Mouse (Mus musculus): ENCODE data around the gene Urb2. TPM values are rescaled to one million over a fixed set of nuclear protein-coding genes. Genes with fewer than 3 reads are reported as not detected.

The Urb2 gene
- polyA plus RNA-seq, 1 experiment from 2014 or later: 9.6 TPM

DNA sequence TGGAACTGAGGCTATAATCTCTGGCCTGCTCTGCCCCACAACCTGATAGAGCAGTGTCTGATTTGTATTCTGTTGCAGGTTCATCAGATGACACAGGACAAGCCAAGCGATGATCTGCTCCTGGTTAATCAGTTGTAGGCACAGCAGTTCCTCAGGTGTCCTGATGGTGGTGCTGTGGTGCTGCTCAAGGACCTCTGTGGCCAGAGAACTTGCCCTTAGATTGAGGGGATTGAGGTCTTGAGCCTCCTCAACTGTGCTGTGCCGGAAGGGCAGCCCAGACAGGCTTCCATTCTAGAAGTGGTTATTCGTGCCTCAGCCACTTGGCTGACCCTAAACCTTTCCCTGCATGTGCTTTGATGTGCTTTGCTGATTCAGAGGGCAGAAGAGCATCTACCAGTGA, 30.8 kb downstream of the Urb2 start:
- 0 out of 2 replicates have a peak, but pooled peaks have one; percentile 40 for ATAC-seq (replicated peaks; ENCODE audit: low FRiP score, low TSS enrichment, low read depth)
- H3K27ac ChIP-seq (ENCODE audit: low read depth): no peak overlapping the region
- 19% methylated on average over 3 of the region's 3 CpGs for WGBS

DNA sequence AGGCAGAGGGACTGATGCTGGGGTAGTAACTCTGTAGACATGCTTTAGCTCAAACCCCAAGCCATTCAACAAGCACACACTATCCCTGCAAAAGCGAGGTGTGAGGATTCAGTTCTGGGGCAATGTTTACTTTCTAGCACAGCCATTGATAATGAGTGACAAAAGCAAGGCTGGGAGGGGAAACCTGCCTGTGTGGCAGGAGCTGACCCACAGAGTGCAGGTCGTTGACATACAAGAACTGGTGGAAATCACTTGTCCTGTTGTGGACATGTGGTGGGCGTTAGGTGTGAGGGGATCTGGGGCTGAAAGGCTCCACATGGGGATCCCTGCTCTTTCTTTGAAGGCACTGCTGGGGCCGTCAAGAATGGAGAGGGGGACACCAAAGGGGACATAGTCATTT, 31.3 kb downstream of the Urb2 start:
- no peak overlapping the region for H3K27ac ChIP-seq (ENCODE audit: low read depth)
- ATAC-seq (replicated peaks; ENCODE audit: low FRiP score, low TSS enrichment, low read depth): no peak
- H3K36me3 ChIP-seq (ENCODE audit: control insufficient read depth, insufficient read depth, low read length): peaks cover 15% of the 10 kb centered on the region
- no peak overlapping the region for H3K4me3 ChIP-seq (ENCODE audit: low read depth, low read length)
- H3K9ac ChIP-seq (ENCODE audit: low read length): no peak overlapping the region
- H3K4me1 ChIP-seq (replicated peaks; ENCODE audit: control insufficient read depth, insufficient read depth, low read length): no peaks in the 10 kb centered on the region
- WGBS: 49% methylated on average over 4 of the region's 4 CpGs
- H3K9me3 ChIP-seq (ENCODE audit: control insufficient read depth, low read length): no peaks in the 10 kb centered on the region
- no peak overlapping the region for H3K4me2 ChIP-seq (ENCODE audit: low read length)
- H3K27me3 ChIP-seq (replicated peaks; ENCODE audit: control insufficient read depth, insufficient read depth, low read length): no peaks in the 10 kb centered on the region
- no peak for DNase-seq (ENCODE audit: low spot score)

More for the DNA sequence above, 30.8 kb downstream of the Urb2 start:
- Histone ChIP-seq H3K9ac (ENCODE audit: low read length) (no peak overlapping the region), H3K4me3 (ENCODE audit: low read depth, low read length) (no peak overlapping the region), H3K4me1 (replicated peaks; ENCODE audit: control insufficient read depth, insufficient read depth, low read length) (no peaks in the 10 kb centered on the region), H3K9me3 (ENCODE audit: control insufficient read depth, low read length) (no peaks in the 10 kb centered on the region), H3K36me3 (ENCODE audit: control insufficient read depth, insufficient read depth, low read length) (peaks cover 20% of the 10 kb centered on the region), H3K27me3 (replicated peaks; ENCODE audit: control insufficient read depth, insufficient read depth, low read length) (no peaks in the 10 kb centered on the region), H3K4me2 (ENCODE audit: low read length) (no peak overlapping the region)
- peak; percentile 86 for DNase-seq (ENCODE audit: low spot score)

DNA sequence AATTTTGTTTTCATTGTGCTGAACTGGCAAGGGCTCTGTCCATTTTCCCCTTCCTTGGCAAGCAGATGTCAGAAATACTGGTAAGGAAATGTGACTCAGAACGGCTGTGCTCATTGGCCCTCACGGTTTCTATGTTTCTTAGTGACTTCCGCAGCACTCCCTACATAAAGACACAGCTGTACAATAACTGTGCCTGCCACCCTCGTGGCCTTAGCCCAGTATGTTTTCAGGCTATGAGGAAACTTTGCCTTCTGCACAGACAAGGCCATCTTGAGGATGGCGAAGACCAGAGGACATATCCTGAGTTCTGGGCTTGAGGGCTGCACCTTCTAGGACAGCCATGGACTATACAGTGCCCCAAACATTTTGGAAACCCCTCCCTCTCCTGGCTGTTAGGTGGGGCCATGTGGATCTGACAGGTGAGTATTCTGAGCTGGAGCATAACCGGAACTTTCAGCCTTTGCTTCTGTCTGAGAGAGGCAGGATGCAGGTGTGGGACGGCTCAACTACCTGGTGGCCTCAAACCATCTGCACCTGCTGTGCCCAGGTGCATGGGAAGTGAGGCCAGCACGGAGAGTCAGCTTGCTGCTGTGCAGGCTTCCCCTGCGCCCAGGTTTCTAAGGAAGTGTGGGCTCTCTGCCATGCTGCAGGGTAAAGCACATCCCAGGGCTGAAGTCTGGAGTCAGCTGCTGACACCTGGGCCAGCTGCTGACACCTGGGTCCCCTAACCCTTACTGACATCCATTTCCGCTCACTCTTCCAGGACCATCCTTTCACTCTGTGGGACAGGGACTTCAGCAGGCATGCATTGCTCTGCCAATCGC, 35.7 kb downstream of the Urb2 start:
- 76% methylated on average over 11 of the region's 11 CpGs for WGBS
- no peak for ATAC-seq (replicated peaks; ENCODE audit: low FRiP score, low TSS enrichment, low read depth)

DNA sequence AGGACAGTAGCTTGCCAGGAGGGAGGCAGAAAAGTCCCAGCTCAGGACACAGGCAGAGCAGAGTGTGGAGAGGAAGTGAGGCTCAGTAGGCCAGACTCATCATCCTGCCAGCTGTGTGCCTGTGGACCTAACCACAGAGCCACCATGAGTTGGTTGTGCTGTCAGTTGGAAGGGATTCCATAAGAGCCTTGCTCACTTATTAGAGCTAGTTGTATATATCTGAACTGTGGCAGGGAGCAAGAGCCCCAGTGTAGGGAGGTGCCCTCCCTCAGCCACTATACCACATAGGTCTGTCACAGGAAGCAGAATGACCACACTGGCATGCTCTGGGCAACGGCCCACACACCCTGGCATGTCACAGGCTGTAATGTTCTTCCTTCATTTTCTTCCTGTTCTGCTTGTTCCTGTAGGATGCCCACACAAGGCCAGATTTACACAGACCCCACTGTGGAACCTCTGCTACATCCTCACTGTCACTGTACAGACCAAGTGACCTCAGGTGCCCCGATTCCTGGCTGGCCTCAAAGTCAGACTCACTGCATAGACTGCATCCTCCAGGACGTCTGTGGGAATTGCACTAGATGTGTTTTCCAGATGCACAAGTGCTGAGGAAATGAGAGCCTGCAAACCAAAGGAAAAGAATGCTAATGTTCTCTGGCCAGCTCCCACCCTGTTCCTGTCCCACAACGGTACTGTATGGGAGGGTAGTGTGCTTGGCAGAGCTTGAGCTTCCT, 45.2 kb downstream of the Urb2 start:
- Histone ChIP-seq H3K9me3 (ENCODE audit: control insufficient read depth, low read length) (no peaks in the 10 kb centered on the region), H3K4me2 (ENCODE audit: low read length) (no peak overlapping the region), H3K36me3 (ENCODE audit: control insufficient read depth, insufficient read depth, low read length) (no peaks in the 10 kb centered on the region), H3K4me1 (replicated peaks; ENCODE audit: control insufficient read depth, insufficient read depth, low read length) (no peaks in the 10 kb centered on the region; the same call in 1 of the 2 replicates), H3K27ac (ENCODE audit: low read depth) (no peak overlapping the region), H3K4me3 (ENCODE audit: low read depth, low read length) (no peak overlapping the region), H3K27me3 (replicated peaks; ENCODE audit: control insufficient read depth, insufficient read depth, low read length) (no peaks in the 10 kb centered on the region), H3K9ac (ENCODE audit: low read length) (no peak overlapping the region)
- DNase-seq (ENCODE audit: low spot score) (no peak), ATAC-seq (replicated peaks; ENCODE audit: low FRiP score, low TSS enrichment, low read depth) (no peak)
- WGBS: 48% methylated on average over 4 of the region's 4 CpGs

More for the DNA sequence above, 35.7 kb downstream of the Urb2 start:
- Histone ChIP-seq H3K27ac (ENCODE audit: low read depth) (no peak overlapping the region), H3K4me3 (ENCODE audit: low read depth, low read length) (no peak overlapping the region), H3K36me3 (ENCODE audit: control insufficient read depth, insufficient read depth, low read length) (no peaks in the 10 kb centered on the region), H3K4me1 (replicated peaks; ENCODE audit: control insufficient read depth, insufficient read depth, low read length) (no peaks in the 10 kb centered on the region), H3K27me3 (replicated peaks; ENCODE audit: control insufficient read depth, insufficient read depth, low read length) (no peaks in the 10 kb centered on the region), H3K4me2 (ENCODE audit: low read length) (no peak overlapping the region), H3K9me3 (ENCODE audit: control insufficient read depth, low read length) (no peaks in the 10 kb centered on the region), H3K9ac (ENCODE audit: low read length) (no peak overlapping the region)
- no peak for DNase-seq (ENCODE audit: low spot score)

DNA sequence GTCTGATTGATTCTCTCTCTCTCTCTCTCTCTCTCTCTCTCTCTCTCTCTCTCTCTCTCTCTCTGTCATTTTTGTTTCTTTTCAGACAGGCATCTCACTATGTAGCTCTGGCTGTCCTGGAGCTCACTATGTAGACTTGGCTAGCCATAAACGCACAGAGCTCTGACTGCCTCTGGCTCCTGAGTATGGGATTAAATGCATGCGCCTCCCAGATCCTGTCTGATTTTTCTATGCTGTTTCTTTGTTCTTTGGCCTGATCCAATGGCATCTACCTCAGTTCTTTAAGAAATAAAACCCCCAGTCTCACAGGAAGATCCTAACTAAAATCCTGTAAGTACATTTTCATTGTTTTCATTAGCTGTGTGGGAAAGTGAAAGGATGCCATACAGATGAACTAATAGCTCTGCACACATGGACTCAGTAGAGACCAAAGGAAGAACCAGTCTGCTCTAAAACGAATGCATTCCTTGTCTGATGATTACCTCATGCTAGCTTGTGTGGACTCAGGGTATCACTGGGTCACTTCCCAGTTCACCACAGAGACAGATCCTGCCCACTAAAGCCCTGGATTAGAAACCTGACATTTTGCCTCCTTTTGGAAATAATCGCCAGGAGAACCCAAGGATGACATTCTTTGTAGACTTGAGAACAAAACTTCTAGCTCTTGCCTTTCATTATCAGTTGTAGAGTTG, 45.9 kb downstream of the Urb2 start:
- Histone ChIP-seq H3K27ac (ENCODE audit: low read depth) (no peak overlapping the region), H3K9ac (ENCODE audit: low read length) (no peak overlapping the region), H3K4me2 (ENCODE audit: low read length) (no peak overlapping the region), H3K4me1 (replicated peaks; ENCODE audit: control insufficient read depth, insufficient read depth, low read length) (no peaks in the 10 kb centered on the region; the same call in 1 of the 2 replicates), H3K27me3 (replicated peaks; ENCODE audit: control insufficient read depth, insufficient read depth, low read length) (no peaks in the 10 kb centered on the region), H3K4me3 (ENCODE audit: low read depth, low read length) (no peak overlapping the region), H3K36me3 (ENCODE audit: control insufficient read depth, insufficient read depth, low read length) (no peaks in the 10 kb centered on the region), H3K9me3 (ENCODE audit: control insufficient read depth, low read length) (no peaks in the 10 kb centered on the region)
- ATAC-seq (replicated peaks; ENCODE audit: low FRiP score, low TSS enrichment, low read depth): no peak
- no peak for DNase-seq (ENCODE audit: low spot score)
- 70% methylated on average over 4 of the region's 4 CpGs for WGBS

DNA sequence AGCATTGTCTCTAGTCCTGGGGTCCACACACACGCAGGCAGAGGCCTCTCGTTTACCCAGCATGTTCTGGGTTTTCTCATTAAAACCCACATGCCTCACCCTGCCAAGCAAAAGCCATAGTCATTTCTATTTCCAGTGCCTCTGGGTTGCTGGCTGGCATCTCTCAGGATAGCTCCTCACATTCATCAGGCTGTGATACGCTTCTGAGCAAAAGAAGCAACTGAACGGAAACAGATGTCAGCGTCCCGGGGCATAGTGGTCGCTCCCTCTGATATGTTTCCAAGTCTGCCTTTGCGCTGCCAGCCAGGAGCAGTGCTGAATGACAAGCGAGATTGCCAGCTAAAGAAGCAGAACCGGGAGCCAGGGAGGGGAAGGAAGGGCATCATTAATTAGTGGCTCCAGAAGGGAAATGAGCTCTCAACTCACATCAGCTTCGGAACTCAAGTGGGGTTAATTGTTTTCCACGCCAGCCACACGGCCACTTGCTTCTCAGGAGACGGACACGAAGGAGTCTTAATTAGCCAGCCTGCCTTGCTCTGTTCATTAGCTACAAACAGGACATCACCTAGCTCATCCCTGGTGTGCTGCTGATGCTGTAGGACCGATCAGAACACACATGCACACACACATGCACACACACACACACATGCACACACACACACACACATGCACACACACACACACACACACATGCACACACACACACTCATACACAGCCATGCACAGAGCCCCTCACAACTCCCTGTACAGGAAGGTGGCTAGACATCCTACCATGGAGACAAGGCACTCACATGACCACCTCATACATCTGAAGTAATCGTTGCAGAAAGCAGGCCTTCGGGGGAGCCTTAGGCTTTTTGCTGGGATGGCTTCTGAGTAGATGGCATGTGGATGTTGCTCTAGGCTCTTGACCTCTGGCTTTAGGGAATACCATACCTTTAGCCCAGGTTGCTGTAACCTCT, 49.3 kb downstream of the Urb2 start:
- no peaks in the 10 kb centered on the region; the same call in 1 of the 2 replicates for H3K4me1 ChIP-seq (replicated peaks; ENCODE audit: control insufficient read depth, insufficient read depth, low read length)
- no peak overlapping the region for H3K27ac ChIP-seq (ENCODE audit: low read depth)
- 56% methylated on average over 18 of the region's 18 CpGs for WGBS
- no peak overlapping the region for H3K4me2 ChIP-seq (ENCODE audit: low read length)
- H3K36me3 ChIP-seq (ENCODE audit: control insufficient read depth, insufficient read depth, low read length): no peaks in the 10 kb centered on the region
- DNase-seq (ENCODE audit: low spot score): no peak
- no peak overlapping the region for H3K4me3 ChIP-seq (ENCODE audit: low read depth, low read length)
- H3K27me3 ChIP-seq (replicated peaks; ENCODE audit: control insufficient read depth, insufficient read depth, low read length): no peaks in the 10 kb centered on the region
- no peak for ATAC-seq (replicated peaks; ENCODE audit: low FRiP score, low TSS enrichment, low read depth)
- H3K9me3 ChIP-seq (ENCODE audit: control insufficient read depth, low read length): no peaks in the 10 kb centered on the region
- H3K9ac ChIP-seq (ENCODE audit: low read length): no peak overlapping the region

DNA sequence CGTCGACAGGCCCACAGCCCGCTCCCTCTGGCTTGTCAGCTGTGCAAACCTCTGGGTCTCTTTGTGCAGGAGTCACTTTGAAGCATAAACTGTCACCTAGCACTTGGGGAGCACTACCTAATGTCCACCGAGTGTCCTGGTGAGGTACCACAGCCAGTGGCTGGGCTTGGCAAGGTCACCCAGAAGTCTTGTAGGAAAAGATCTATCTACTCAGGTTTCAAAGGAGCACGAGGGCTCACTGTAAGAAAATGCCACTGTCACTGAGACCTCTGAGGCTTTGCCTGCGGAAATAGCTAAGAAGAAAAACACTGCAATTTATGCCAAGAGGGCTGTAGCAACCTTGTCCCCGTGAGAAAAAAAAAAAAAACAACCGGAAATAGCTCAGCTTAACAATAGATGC, 54.7 kb downstream of the Urb2 start:
- ATAC-seq (replicated peaks; ENCODE audit: low FRiP score, low TSS enrichment, low read depth) (no peak), DNase-seq (ENCODE audit: low spot score) (no peak)
- no peak overlapping the region for H3K4me3 ChIP-seq (ENCODE audit: low read depth, low read length)
- no peak overlapping the region for H3K9ac ChIP-seq (ENCODE audit: low read length)
- H3K27ac ChIP-seq (ENCODE audit: low read depth): no peak overlapping the region
- H3K9me3 ChIP-seq (ENCODE audit: control insufficient read depth, low read length): no peaks in the 10 kb centered on the region
- no peaks in the 10 kb centered on the region for H3K27me3 ChIP-seq (replicated peaks; ENCODE audit: control insufficient read depth, insufficient read depth, low read length)
- H3K36me3 ChIP-seq (ENCODE audit: control insufficient read depth, insufficient read depth, low read length): no peaks in the 10 kb centered on the region
- no peak overlapping the region for H3K4me2 ChIP-seq (ENCODE audit: low read length)
- 66% methylated on average over 8 of the region's 8 CpGs for WGBS
- no peaks in the 10 kb centered on the region for H3K4me1 ChIP-seq (replicated peaks; ENCODE audit: control insufficient read depth, insufficient read depth, low read length)

DNA sequence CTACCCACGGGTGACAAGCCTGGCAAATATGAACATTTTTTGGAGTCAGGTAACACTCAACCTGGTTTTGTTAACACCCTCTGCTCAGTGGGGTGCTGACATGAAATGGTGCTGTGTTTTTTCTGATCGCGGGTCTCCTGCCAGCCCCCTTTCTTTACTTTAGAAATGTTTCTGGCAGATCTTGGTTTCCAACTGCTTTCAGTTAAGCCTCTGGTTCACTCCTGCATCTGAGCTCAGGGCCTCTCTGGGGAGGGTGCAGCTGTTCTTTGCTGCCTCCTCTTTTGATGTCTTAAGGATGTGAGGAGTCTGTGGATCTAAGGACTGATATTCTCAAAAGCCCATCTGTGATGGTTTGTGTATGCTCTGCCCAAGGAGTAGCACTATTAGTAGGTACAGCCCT, 55.1 kb downstream of the Urb2 start:
- Histone ChIP-seq H3K4me3 (ENCODE audit: low read depth, low read length) (no peak overlapping the region), H3K27ac (ENCODE audit: low read depth) (no peak overlapping the region), H3K4me1 (replicated peaks; ENCODE audit: control insufficient read depth, insufficient read depth, low read length) (no peaks in the 10 kb centered on the region), H3K36me3 (ENCODE audit: control insufficient read depth, insufficient read depth, low read length) (no peaks in the 10 kb centered on the region), H3K9ac (ENCODE audit: low read length) (no peak overlapping the region), H3K9me3 (ENCODE audit: control insufficient read depth, low read length) (no peaks in the 10 kb centered on the region), H3K27me3 (replicated peaks; ENCODE audit: control insufficient read depth, insufficient read depth, low read length) (no peaks in the 10 kb centered on the region), H3K4me2 (ENCODE audit: low read length) (no peak overlapping the region)
- DNase-seq (ENCODE audit: low spot score) (no peak), ATAC-seq (replicated peaks; ENCODE audit: low FRiP score, low TSS enrichment, low read depth) (no peak)
- WGBS: 72% methylated on average over 3 of the region's 3 CpGs
